Mouse (Mus musculus): ENCODE measurements at regions not wholly inside any gene's neighbourhood (a gene's known extent, or its start where the extent isn't known, plus 50 kb on each side); places are given as distances from the start of the nearest gene placed in this dataset.
A peak's percentile ranks its signal among the peaks of the same experiment; 100 is the strongest.

- H3K36me3 ChIP-seq: no peaks in the 10 kb centered on the region
- no peaks in the 10 kb centered on the region for H3K9me3 ChIP-seq
- WGBS: 90% methylated on average over 1 of the region's 1 CpGs
- H3K9ac ChIP-seq: no peak overlapping the region
- 0 out of 2 replicates have a peak, but pooled peaks cover 3% of the 10 kb centered on the region for H3K4me1 ChIP-seq (replicated peaks)
- no peaks in the 10 kb centered on the region for H3K27me3 ChIP-seq (replicated peaks)
- ATAC-seq: peak; percentile 61; the same call in 1 of the 2 replicates
- no peak overlapping the region for H3K27ac ChIP-seq
- no peak overlapping the region for H3K4me2 ChIP-seq (replicated peaks)
- no peak overlapping the region for H3K4me3 ChIP-seq (replicated peaks)
These were observed 95.0 kb upstream of the Stc2 start for GRCm38 (mm10) chr11:31464844-31465243.

GRCm38 (mm10) chr11:31462440-31462839 is 92.6 kb upstream of the Stc2 start:
- Histone ChIP-seq H3K9ac (no peak overlapping the region), H3K4me2 (replicated peaks) (no peak overlapping the region), H3K4me3 (replicated peaks) (no peak overlapping the region), H3K36me3 (no peaks in the 10 kb centered on the region), H3K4me1 (replicated peaks) (0 out of 2 replicates have a peak, but pooled peaks cover 3% of the 10 kb centered on the region), H3K9me3 (no peaks in the 10 kb centered on the region), H3K27ac (no peak overlapping the region), H3K27me3 (replicated peaks) (no peaks in the 10 kb centered on the region)
- ATAC-seq: no peak

GRCm38 (mm10) chr11:31461824-31462223 is 92.0 kb upstream of the Stc2 start:
- ATAC-seq: no peak
- Histone ChIP-seq H3K4me1 (replicated peaks) (0 out of 2 replicates have a peak, but pooled peaks cover 3% of the 10 kb centered on the region), H3K4me2 (replicated peaks) (no peak overlapping the region), H3K4me3 (replicated peaks) (no peak overlapping the region), H3K36me3 (no peaks in the 10 kb centered on the region), H3K27ac (no peak overlapping the region), H3K9me3 (no peaks in the 10 kb centered on the region), H3K27me3 (replicated peaks) (no peaks in the 10 kb centered on the region), H3K9ac (no peak overlapping the region)
- 81% methylated on average over 4 of the region's 4 CpGs for WGBS

GRCm38 (mm10) chr11:31461348-31461747 is 91.5 kb upstream of the Stc2 start:
- Histone ChIP-seq H3K4me2 (replicated peaks) (no peak overlapping the region), H3K4me1 (replicated peaks) (0 out of 2 replicates have a peak, but pooled peaks cover 3% of the 10 kb centered on the region), H3K9me3 (no peaks in the 10 kb centered on the region), H3K27ac (no peak overlapping the region), H3K9ac (no peak overlapping the region), H3K36me3 (no peaks in the 10 kb centered on the region), H3K27me3 (replicated peaks) (no peaks in the 10 kb centered on the region), H3K4me3 (replicated peaks) (no peak overlapping the region)
- ATAC-seq: no peak
- 63% methylated on average over 3 of the region's 3 CpGs for WGBS

GRCm38 (mm10) chr11:31427374-31427773 is 57.5 kb upstream of the Stc2 start:
- H3K4me1 ChIP-seq (replicated peaks): no peaks in the 10 kb centered on the region
- H3K27me3 ChIP-seq (replicated peaks): no peaks in the 10 kb centered on the region
- no peaks in the 10 kb centered on the region for H3K36me3 ChIP-seq
- H3K4me3 ChIP-seq (replicated peaks): no peak overlapping the region
- H3K4me2 ChIP-seq (replicated peaks): no peak overlapping the region
- peak; percentile 53; the same call in 1 of the 2 replicates for ATAC-seq
- 53% methylated on average over 2 of the region's 2 CpGs for WGBS
- H3K9ac ChIP-seq: no peak overlapping the region
- H3K9me3 ChIP-seq: no peaks in the 10 kb centered on the region
- no peak overlapping the region for H3K27ac ChIP-seq

Data from intestine, embryonic 15.5 days (tissue).